In genomic region chr13:59771257-59771656, GRCm38 (mm10) we compare ENCODE assay signal across 7 mouse cellular contexts. TPM values are rescaled to one million over a fixed set of nuclear protein-coding genes. Genes with fewer than 3 reads are reported as not detected.
A peak's percentile ranks its signal among the peaks of the same experiment; 100 is the strongest.
DNase-seq lines count a peak whose midpoint lies in the region; ATAC-seq and TF ChIP-seq lines count a peak whose summit lies in the region.

No protein-coding gene starts in this region.

- H3K4me2 ChIP-seq in midbrain, embryonic 11.5 days = no peak overlapping the region

- peaks cover 2% of the 10 kb centered on the region; the same call in 1 of the 2 replicates for H3K36me3 ChIP-seq in midbrain, embryonic 11.5 days (ENCODE audit: control insufficient read depth, insufficient read depth, low read length)
- H3K36me3 ChIP-seq in spleen, adult 2 months (ENCODE audit: control insufficient read depth, insufficient read depth, low read length) = peaks cover 13% of the 10 kb centered on the region

- H3K4me1 ChIP-seq in midbrain, embryonic 11.5 days (ENCODE audit: control insufficient read depth, insufficient read depth, low read length) = peaks cover 27% of the 10 kb centered on the region
- peaks cover 6% of the 10 kb centered on the region; the same call in 1 of the 2 replicates for H3K4me1 ChIP-seq in spleen, adult 2 months (ENCODE audit: control insufficient read depth, insufficient read depth, insufficient read length)

- WGBS in midbrain, embryonic 11.5 days = 78% methylated on average over 9 of the region's 9 CpGs
- WGBS in spleen, adult 2 months = 24% methylated on average over 9 of the region's 9 CpGs

- TF ChIP-seq CTCF in spleen, adult 2 months (IDR thresholded peaks at IDR 0.05; ENCODE audit: extremely low read depth, insufficient read depth, insufficient read length, insufficient replicate concordance) = no peak

- peak; percentile 12 for ATAC-seq in inflammation-experienced regulatory T-cells, adult 6 months
- ATAC-seq in midbrain, embryonic 11.5 days (ENCODE audit: low FRiP score) = no peak

- peak; percentile 48 for DNase-seq in ZHBTc4 (ENCODE audit: low read depth, low spot score)
- DNase-seq in cerebellum, adult 9-11 months = peak; percentile 58
- peak; percentile 81 for DNase-seq in gastrocnemius, postnatal 14 days
- peak; percentile 62 to 71 for DNase-seq in left cerebral cortex, postnatal 25 days (ENCODE audit: low spot score in 2 of 2)
- DNase-seq in midbrain, embryonic 11.5 days (ENCODE audit: low spot score, missing footprints) = no peak
- peak in 1 of 2 experiments; percentile 24 for DNase-seq in spleen, adult 2 months (ENCODE audit: low read depth in 1 of 2, low spot score in 2 of 2)

- H3K9ac ChIP-seq in midbrain, embryonic 11.5 days (ENCODE audit: low read length) = peak overlapping the region; percentile 85; the same call in 1 of the 2 replicates

- H3K4me3 ChIP-seq in midbrain, embryonic 11.5 days (ENCODE audit: low read depth, low read length) = no peak overlapping the region
- H3K4me3 ChIP-seq in spleen, adult 2 months (ENCODE audit: extremely low read depth, insufficient read depth, insufficient read length) = no peak overlapping the region

- no peak for TF ChIP-seq POLR2A in spleen, adult 2 months (IDR thresholded peaks at IDR 0.05; ENCODE audit: low read depth, low read length)

- H3K27ac ChIP-seq in midbrain, embryonic 11.5 days (ENCODE audit: low read depth, low read length) = no peak overlapping the region
- H3K27ac ChIP-seq in spleen, adult 2 months (ENCODE audit: insufficient read depth, low read length) = peak overlapping the region; percentile 52; the same call in 1 of the 2 replicates

- H3K9me3 ChIP-seq in midbrain, embryonic 11.5 days (ENCODE audit: control insufficient read depth, low read length) = no peaks in the 10 kb centered on the region

- H3K27me3 ChIP-seq in midbrain, embryonic 11.5 days (ENCODE audit: control insufficient read depth, insufficient read depth, low read length) = no peaks in the 10 kb centered on the region
- H3K27me3 ChIP-seq in spleen, adult 2 months (ENCODE audit: control insufficient read depth, insufficient read depth, low read length) = no peaks in the 10 kb centered on the region

- intact Hi-C loops in gastrocnemius, postnatal 14 days (cut with DNase I; ENCODE audit: low total_unique reads) = no loop called here
- intact Hi-C loops in left cerebral cortex, postnatal 25 days (cut with DNase I) = loop anchor here (5.0 kb wide), 1 partner anchor 184 kb away; the partner anchor contains the start of genes Agtpbp1 and Naa35

RNA-seq across cellular contexts. Expression of gene Isca1, which starts 1.6 kb away (rescaled TPM):
- 100 to 1,000 TPM; 107 to 121 TPM for total RNA-seq in gastrocnemius, postnatal 14 days (2021)
- 10 to 100 TPM; 50.8 to 59.8 (median 57.7) TPM for polyA plus RNA-seq in inflammation-experienced regulatory T-cells, adult 6 months (2017; shearing (Covaris generic))
- 100 to 1,000 TPM; 147 to 156 TPM for total RNA-seq in left cerebral cortex, postnatal 25 days (2021)
- polyA plus RNA-seq in midbrain, embryonic 11.5 days (2014; fragmentation: Nextera tagmentation; extraction: Ambion mirVana) = 131 and 146 TPM in 2 replicates
- polyA plus RNA-seq in spleen, adult 2 months (2012; rRNA removed) = 78.4 and 112 TPM in 2 replicates

RNA-seq across cellular contexts. Expression of gene Gm49354, which starts 10.8 kb away (rescaled TPM):
- not detected for total RNA-seq in gastrocnemius, postnatal 14 days (2021)
- polyA plus RNA-seq in inflammation-experienced regulatory T-cells, adult 6 months (2017; shearing (Covaris generic)) = not detected
- total RNA-seq in left cerebral cortex, postnatal 25 days (2021) = not detected
- polyA plus RNA-seq in midbrain, embryonic 11.5 days (2014; fragmentation: Nextera tagmentation; extraction: Ambion mirVana) = not detected in 2 replicates
- not detected in 2 replicates for polyA plus RNA-seq in spleen, adult 2 months (2012; rRNA removed)

RNA-seq across cellular contexts. Expression of gene 1700014D04Rik, which starts 24.7 kb away (rescaled TPM):
- total RNA-seq in gastrocnemius, postnatal 14 days (2021) = not detected
- polyA plus RNA-seq in inflammation-experienced regulatory T-cells, adult 6 months (2017; shearing (Covaris generic)) = not detected
- total RNA-seq in left cerebral cortex, postnatal 25 days (2021) = 1 to 10 TPM in 1 of 2 experiments, under 1 TPM in 1; 0.87 to 1.4 TPM
- 0.19 and 0.34 TPM in 2 replicates for polyA plus RNA-seq in midbrain, embryonic 11.5 days (2014; fragmentation: Nextera tagmentation; extraction: Ambion mirVana)
- 0.06 TPM in 1 of 2 replicates, not detected in the other for polyA plus RNA-seq in spleen, adult 2 months (2012; rRNA removed)

RNA-seq across cellular contexts. Expression of gene Spata31d1d, which starts 39.7 kb away (rescaled TPM):
- total RNA-seq in gastrocnemius, postnatal 14 days (2021) = not detected
- polyA plus RNA-seq in inflammation-experienced regulatory T-cells, adult 6 months (2017; shearing (Covaris generic)) = not detected
- not detected for total RNA-seq in left cerebral cortex, postnatal 25 days (2021)
- not detected in 2 replicates for polyA plus RNA-seq in midbrain, embryonic 11.5 days (2014; fragmentation: Nextera tagmentation; extraction: Ambion mirVana)
- not detected in 2 replicates for polyA plus RNA-seq in spleen, adult 2 months (2012; rRNA removed)

RNA-seq across cellular contexts. Expression of gene Tut7, which starts 51.7 kb away (rescaled TPM):
- total RNA-seq in gastrocnemius, postnatal 14 days (2021) = 10 to 100 TPM; 37.3 to 41.5 TPM
- polyA plus RNA-seq in inflammation-experienced regulatory T-cells, adult 6 months (2017; shearing (Covaris generic)) = 10 to 100 TPM; 67.6 to 73.9 (median 72.7) TPM
- 10 to 100 TPM; 61.0 to 64.3 TPM for total RNA-seq in left cerebral cortex, postnatal 25 days (2021)
- 47.2 and 48.7 TPM in 2 replicates for polyA plus RNA-seq in midbrain, embryonic 11.5 days (2014; fragmentation: Nextera tagmentation; extraction: Ambion mirVana)
- polyA plus RNA-seq in spleen, adult 2 months (2012; rRNA removed) = 21.2 and 22.2 TPM in 2 replicates
